Mouse (Mus musculus) heart, postnatal 0 days (tissue): Measurements from ENCODE around the gene Pdx1. TPM values are rescaled to one million over a fixed set of nuclear protein-coding genes. Genes with fewer than 3 reads are reported as not detected.

Source experiments
- ATAC-seq: fragments of 200-750 bp; cut with Nextera tagmentation; 2 replicates; pipeline ENCODE4 v1.8.0; 2017; ENCODE audit warnings: low read depth, moderate number of reproducible peaks, moderate library complexity; ENCODE audit not compliant: insufficient read depth
- DNase-seq: peaks from one replicate; pipeline ENCODE4 v3.0.0-alpha.2; 2016; ENCODE audit warnings: low spot score
- H3K27ac ChIP-seq: fragments of 300-500 bp; sonication (generic); 2 replicates; pipeline ENCODE4 v1.5.1; 2014; ENCODE audit warnings: low read depth, mild to moderate bottlenecking
- H3K27me3 ChIP-seq: fragments of 300-500 bp; sonication (generic); 2 replicates; pipeline ENCODE4 v1.6.1; 2014; ENCODE audit warnings: low read length, mixed read lengths; ENCODE audit not compliant: control insufficient read depth, insufficient read depth
- H3K36me3 ChIP-seq: fragments of 300-500 bp; sonication (generic); replicated peaks from 2 replicates; pipeline ENCODE4 v1.6.1; 2014; ENCODE audit warnings: low read length, mixed read lengths; ENCODE audit not compliant: control insufficient read depth, insufficient read depth
- H3K4me1 ChIP-seq: fragments of 300-500 bp; sonication (generic); 2 replicates; pipeline ENCODE4 v1.6.1; 2014; ENCODE audit warnings: antibody characterized with exemption; ENCODE audit not compliant: control insufficient read depth, insufficient read depth
- H3K4me2 ChIP-seq: fragments of 300-500 bp; sonication (generic); 2 replicates; pipeline ENCODE4 v1.6.1; 2014; ENCODE audit warnings: low read depth, mild to moderate bottlenecking, low read length, moderate library complexity
- H3K4me3 ChIP-seq: fragments of 300-500 bp; sonication (generic); 2 replicates; pipeline ENCODE4 v1.5.1; 2014; ENCODE audit warnings: low read depth, low read length
- H3K9ac ChIP-seq: fragments of 300-500 bp; sonication (generic); replicated peaks from 2 replicates; pipeline ENCODE4 v1.6.1; 2014; ENCODE audit warnings: low read depth, low read length, mixed read lengths
- H3K9me3 ChIP-seq: fragments of 300-500 bp; sonication (generic); replicated peaks from 2 replicates; pipeline ENCODE4 v1.6.1; 2016; ENCODE audit warnings: low read length; ENCODE audit not compliant: control insufficient read depth
- CTCF ChIP-seq: IDR thresholded peaks from 2 replicates; pipeline ENCODE4 v1.5.1; 2016; ENCODE audit warnings: antibody characterized with exemption, control low read depth, low read depth
- EP300 ChIP-seq: IDR thresholded peaks from 2 replicates; pipeline ENCODE4 v1.6.1; 2016; ENCODE audit warnings: antibody characterized with exemption, low read depth
- WGBS: fragments of 180-500 bp; shearing (Covaris S2); extraction: QIAGEN DNeasy Blood & Tissue Kit; methylation state at CpG from one replicate; pipeline ENCODE4 v1.1.7; 2014; 5-methylcytosine and 5-hydroxymethylcytosine counted together
- polyA plus RNA-seq: library from polyadenylated mRNA; unstranded; fragments of >200 nt; fragmentation: Nextera tagmentation; extraction: Ambion mirVana; gene quantifications from 2 replicates; pipeline ENCODE4 v1.2.1, GENCODE M21; 2015
- total RNA-seq: library from RNA; depleted of rRNA; stranded (reverse); fragments of >200 nt; gene quantifications from 2 replicates; pipeline ENCODE4 v1.2.3, GENCODE M21; 2014; ENCODE audit warnings: low replicate concordance

The Pdx1 gene
- total and polyA plus RNA-seq, 2 experiments from 2014 or later, result not detected

DNA sequence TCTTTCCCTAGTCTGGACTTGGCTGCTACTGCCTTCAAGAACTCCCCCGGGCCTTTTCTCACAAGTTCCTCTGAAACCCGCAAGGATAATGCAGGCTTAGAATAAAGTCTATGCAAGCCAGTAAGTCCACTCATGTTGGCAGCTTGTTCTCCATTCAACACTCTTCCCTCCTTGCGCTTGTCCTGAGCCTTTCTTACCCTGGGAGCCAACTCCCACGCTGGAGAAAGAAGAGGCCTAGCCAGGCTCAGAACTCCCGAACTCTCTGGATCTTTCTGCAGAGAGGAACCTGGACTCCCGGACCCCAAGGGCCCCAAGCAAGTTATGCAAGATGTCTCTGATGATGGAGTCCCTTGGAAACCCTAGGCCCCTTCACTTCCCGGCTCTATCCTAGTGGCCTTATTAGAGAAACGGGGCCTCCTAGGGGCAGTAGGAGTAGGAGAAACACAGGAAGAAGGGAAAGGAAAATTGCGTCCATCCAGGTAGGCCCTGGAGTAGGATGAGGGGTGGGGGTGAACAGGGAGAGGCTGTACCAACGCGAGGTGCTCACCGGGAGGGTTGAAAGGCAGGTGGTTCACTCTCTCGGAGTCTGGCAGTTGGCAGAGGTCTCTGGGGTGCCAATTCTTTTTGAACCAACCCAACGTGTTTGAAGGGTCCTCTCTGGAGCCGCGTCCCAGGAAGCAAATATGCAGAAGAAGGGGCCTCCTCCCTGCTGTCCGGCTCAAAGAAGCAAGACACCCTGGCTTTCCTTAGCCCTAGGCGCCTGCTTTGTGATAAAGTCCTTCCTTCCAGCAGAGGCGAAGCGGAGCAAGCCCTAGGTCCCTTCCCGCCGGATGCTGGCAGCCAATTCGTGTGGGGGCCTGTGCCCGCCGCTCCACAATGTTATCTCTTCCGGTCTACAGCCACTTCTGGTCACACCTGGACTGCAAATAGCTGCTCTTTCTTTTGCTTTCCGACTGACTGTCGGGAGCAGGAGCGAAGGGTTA is 1.2 kb downstream of the Pdx1 start:
- H3K4me3 ChIP-seq, result peak overlapping the region; percentile 1; the same call in 1 of the 2 replicates
- TF ChIP-seq EP300 (no peak), CTCF (no peak)
- H3K4me1 ChIP-seq, result no peaks in the 10 kb centered on the region
- ATAC-seq, result no peak
- H3K9me3 ChIP-seq, result no peaks in the 10 kb centered on the region
- H3K36me3 ChIP-seq, result no peaks in the 10 kb centered on the region
- WGBS, result 2% methylated on average over 28 of the region's 29 CpGs
- H3K9ac ChIP-seq, result no peak overlapping the region
- H3K27ac ChIP-seq, result no peak overlapping the region
- H3K27me3 ChIP-seq, result peaks cover 99% of the 10 kb centered on the region
- no peak for DNase-seq
- no peak overlapping the region for H3K4me2 ChIP-seq

DNA sequence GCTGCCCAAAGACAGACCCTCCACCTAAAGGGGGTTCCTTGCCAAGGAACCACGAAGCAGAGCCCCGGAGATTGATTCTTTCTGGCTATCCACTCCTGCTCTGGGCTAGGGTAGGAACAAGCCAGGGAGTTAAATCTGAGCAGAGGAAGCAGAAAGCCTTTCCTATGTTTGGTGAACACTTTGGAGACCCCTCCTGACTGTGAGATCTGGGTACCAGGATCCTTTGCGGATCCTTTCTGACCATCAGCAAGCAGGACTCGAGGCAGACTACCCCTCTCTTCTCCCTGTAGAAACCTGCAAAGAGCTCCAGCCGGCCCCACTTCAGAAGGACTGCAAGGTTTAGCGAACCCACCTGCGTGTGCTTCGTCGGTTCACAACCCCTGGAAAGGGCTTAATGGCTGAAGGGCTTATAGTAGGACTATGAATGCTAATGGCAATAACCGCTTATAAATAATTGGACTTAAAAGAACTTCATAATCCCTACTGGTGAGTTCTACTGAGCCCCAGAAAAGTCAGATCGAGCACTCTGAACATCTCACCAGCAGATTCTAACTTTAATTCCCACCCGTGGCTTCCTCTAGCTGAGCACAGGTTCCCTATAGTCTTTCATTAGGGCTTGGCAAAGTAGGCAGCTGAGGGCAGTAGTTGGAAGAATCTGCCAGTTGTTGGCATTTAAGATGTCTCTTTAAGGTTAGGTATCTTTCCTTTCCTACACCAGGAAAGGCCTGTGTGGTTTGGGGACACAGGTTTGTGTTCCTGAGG is 2.5 kb downstream of the Pdx1 start:
- no peak for TF ChIP-seq EP300
- no peak for TF ChIP-seq CTCF
- H3K9me3 ChIP-seq, result no peaks in the 10 kb centered on the region
- peaks cover 99% of the 10 kb centered on the region for H3K27me3 ChIP-seq
- DNase-seq, result no peak
- H3K4me1 ChIP-seq, result no peaks in the 10 kb centered on the region
- no peak overlapping the region for H3K27ac ChIP-seq
- 12% methylated on average over 12 of the region's 12 CpGs for WGBS
- no peak for ATAC-seq
- no peaks in the 10 kb centered on the region for H3K36me3 ChIP-seq
- H3K9ac ChIP-seq, result no peak overlapping the region
- no peak overlapping the region for H3K4me3 ChIP-seq
- H3K4me2 ChIP-seq, result no peak overlapping the region

DNA sequence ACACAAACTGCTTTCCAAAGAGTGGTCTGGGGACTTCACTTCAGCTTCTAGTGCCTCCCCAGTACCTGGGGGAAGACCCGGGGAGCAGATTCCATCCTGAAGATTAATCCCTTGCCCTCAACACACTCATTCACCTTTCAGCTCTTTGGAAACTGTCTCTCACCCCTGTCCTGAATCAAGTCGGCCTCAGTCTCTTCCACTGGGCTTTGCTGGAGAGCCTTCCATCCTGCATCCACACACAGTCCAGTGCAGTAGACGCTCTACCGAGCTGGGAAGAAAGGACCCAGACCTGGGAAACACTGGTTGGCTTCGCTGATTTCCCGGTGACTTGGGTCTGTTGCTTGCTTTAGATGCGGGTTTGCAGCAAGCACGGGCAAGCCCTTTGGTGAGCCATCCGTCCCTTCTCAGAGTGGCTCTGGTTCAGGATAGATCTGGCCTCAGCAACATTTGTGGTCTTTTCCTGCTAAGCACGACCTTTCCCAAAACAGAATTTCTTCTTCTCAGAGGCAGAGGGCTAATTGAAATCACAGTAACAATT is 3.1 kb downstream of the Pdx1 start:
- TF ChIP-seq CTCF (no peak), EP300 (no peak)
- DNase-seq (no peak), ATAC-seq (no peak)
- Histone ChIP-seq H3K9me3 (no peaks in the 10 kb centered on the region), H3K4me1 (no peaks in the 10 kb centered on the region), H3K27me3 (peaks cover 99% of the 10 kb centered on the region), H3K27ac (no peak overlapping the region), H3K36me3 (no peaks in the 10 kb centered on the region), H3K9ac (no peak overlapping the region), H3K4me2 (no peak overlapping the region), H3K4me3 (no peak overlapping the region)
- WGBS, result 3% methylated on average over 10 of the region's 10 CpGs

DNA sequence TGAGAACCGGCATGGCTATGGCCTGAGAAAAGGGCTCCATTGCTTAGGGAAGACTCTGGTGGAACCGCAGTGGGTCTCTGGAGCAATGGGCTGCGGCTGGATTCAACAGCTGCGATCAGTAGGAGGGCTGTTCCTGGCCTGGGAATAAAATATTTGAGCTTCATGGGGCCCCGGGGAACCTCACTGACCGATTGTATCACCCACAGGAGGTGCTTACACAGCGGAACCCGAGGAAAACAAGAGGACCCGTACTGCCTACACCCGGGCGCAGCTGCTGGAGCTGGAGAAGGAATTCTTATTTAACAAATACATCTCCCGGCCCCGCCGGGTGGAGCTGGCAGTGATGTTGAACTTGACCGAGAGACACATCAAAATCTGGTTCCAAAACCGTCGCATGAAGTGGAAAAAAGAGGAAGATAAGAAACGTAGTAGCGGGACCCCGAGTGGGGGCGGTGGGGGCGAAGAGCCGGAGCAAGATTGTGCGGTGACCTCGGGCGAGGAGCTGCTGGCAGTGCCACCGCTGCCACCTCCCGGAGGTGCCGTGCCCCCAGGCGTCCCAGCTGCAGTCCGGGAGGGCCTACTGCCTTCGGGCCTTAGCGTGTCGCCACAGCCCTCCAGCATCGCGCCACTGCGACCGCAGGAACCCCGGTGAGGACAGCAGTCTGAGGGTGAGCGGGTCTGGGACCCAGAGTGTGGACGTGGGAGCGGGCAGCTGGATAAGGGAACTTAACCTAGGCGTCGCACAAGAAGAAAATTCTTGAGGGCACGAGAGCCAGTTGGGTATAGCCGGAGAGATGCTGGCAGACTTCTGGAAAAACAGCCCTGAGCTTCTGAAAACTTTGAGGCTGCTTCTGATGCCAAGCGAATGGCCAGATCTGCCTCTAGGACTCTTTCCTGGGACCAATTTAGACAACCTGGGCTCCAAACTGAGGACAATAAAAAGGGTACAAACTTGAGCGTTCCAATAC is 4.7 kb downstream of the Pdx1 start:
- H3K27ac ChIP-seq, result no peak overlapping the region
- TF ChIP-seq EP300 (no peak), CTCF (no peak)
- no peak overlapping the region for H3K4me2 ChIP-seq
- H3K9me3 ChIP-seq, result no peaks in the 10 kb centered on the region
- 1% methylated on average over 48 of the region's 48 CpGs for WGBS
- ATAC-seq (no peak), DNase-seq (no peak)
- no peak overlapping the region for H3K9ac ChIP-seq
- no peaks in the 10 kb centered on the region for H3K36me3 ChIP-seq
- no peak overlapping the region; the same call in 1 of the 2 replicates for H3K4me3 ChIP-seq
- peaks cover 98% of the 10 kb centered on the region for H3K27me3 ChIP-seq
- no peaks in the 10 kb centered on the region for H3K4me1 ChIP-seq
